Mouse (Mus musculus) hindbrain, postnatal 0 days (tissue): ENCODE measurements at regions not wholly inside any gene's neighbourhood (a gene's known extent, or its start where the extent isn't known, plus 50 kb on each side); places are given as distances from the start of the nearest gene placed in this dataset.
"Not testable (repeated sequence)": the region's sequence is repeated elsewhere in the genome, so short reads cannot be mapped to it uniquely, and the experiment has no call there.

Source experiments
- ATAC-seq: fragments of 200-750 bp; cut with Nextera tagmentation; 2 replicates; pipeline ENCODE4 v1.8.0; 2017; ENCODE audit warnings: mild to moderate bottlenecking, moderate TSS enrichment, moderate library complexity
- DNase-seq: peaks from one replicate; pipeline ENCODE4 v3.0.0-alpha.2; 2015; ENCODE audit warnings: low spot score
- H3K27ac ChIP-seq: fragments of 300-500 bp; sonication (generic); 2 replicates; pipeline ENCODE4 v1.5.1; 2014; ENCODE audit warnings: mild to moderate bottlenecking
- H3K27me3 ChIP-seq: fragments of 300-500 bp; sonication (generic); 2 replicates; pipeline ENCODE4 v1.6.1; 2014; ENCODE audit warnings: low read length, mixed read lengths; ENCODE audit not compliant: insufficient read depth
- H3K36me3 ChIP-seq: fragments of 300-500 bp; sonication (generic); 2 replicates; pipeline ENCODE4 v1.6.1; 2014; ENCODE audit warnings: low read length, mixed read lengths; ENCODE audit not compliant: insufficient read depth
- H3K4me1 ChIP-seq: fragments of 300-500 bp; sonication (generic); 2 replicates; pipeline ENCODE4 v1.6.1; 2014; ENCODE audit warnings: antibody characterized with exemption, low read length, mixed read lengths; ENCODE audit not compliant: insufficient read depth
- H3K4me2 ChIP-seq: fragments of 300-500 bp; sonication (generic); 2 replicates; pipeline ENCODE4 v1.6.1; 2014; ENCODE audit warnings: low read depth, mild to moderate bottlenecking, low read length, moderate library complexity, mixed read lengths
- H3K4me3 ChIP-seq: fragments of 300-500 bp; sonication (generic); 2 replicates; pipeline ENCODE4 v1.5.1; 2014; ENCODE audit warnings: low read length
- H3K9ac ChIP-seq: fragments of 300-500 bp; sonication (generic); replicated peaks from 2 replicates; pipeline ENCODE4 v1.6.1; 2014; ENCODE audit warnings: mild to moderate bottlenecking, low read length, moderate library complexity, mixed read lengths
- H3K9me3 ChIP-seq: fragments of 300-500 bp; sonication (generic); 2 replicates; pipeline ENCODE4 v1.6.1; 2016; ENCODE audit warnings: low read length, mixed read lengths
- CTCF ChIP-seq: IDR thresholded peaks from 2 replicates; pipeline ENCODE4 v1.5.1; 2016; ENCODE audit warnings: antibody characterized with exemption, control low read depth, low read depth
- WGBS: fragments of 180-500 bp; shearing (Covaris S2); extraction: QIAGEN DNeasy Blood & Tissue Kit; methylation state at CpG from one replicate; pipeline ENCODE4 v1.1.7; 2014; 5-methylcytosine and 5-hydroxymethylcytosine counted together

GRCm38 (mm10) chr13:27945062-27945461 lies 71.0 kb upstream of the Prl4a1 start:
- peak; percentile 6 for DNase-seq
- ATAC-seq: no peak
- 65% methylated on average over 3 of the region's 3 CpGs for WGBS
- TF ChIP-seq CTCF: peak; percentile 61
- Histone ChIP-seq H3K27ac (no peak overlapping the region), H3K36me3 (no peaks in the 10 kb centered on the region), H3K27me3 (no peaks in the 10 kb centered on the region), H3K9me3 (no peaks in the 10 kb centered on the region), H3K4me1 (no peaks in the 10 kb centered on the region), H3K9ac (no peak overlapping the region), H3K4me2 (no peak overlapping the region), H3K4me3 (no peak overlapping the region)

GRCm38 (mm10) chr13:27960421-27960820 lies 55.6 kb upstream of the Prl4a1 start:
- H3K27ac ChIP-seq, H3K4me3 ChIP-seq, H3K27me3 ChIP-seq, H3K4me2 ChIP-seq, H3K4me1 ChIP-seq, H3K9ac ChIP-seq, H3K36me3 ChIP-seq, H3K9me3 ChIP-seq, ATAC-seq, DNase-seq: not testable (repeated sequence)
- WGBS: 75% methylated on average over 1 of the region's 1 CpGs

GRCm38 (mm10) chr13:27962381-27962780 lies 53.6 kb upstream of the Prl4a1 start:
- WGBS: 82% methylated on average over 2 of the region's 2 CpGs
- not testable (repeated sequence) for H3K9ac ChIP-seq, DNase-seq

GRCm38 (mm10) chr13:27966021-27966420 lies 50.0 kb upstream of the Prl4a1 start:
- H3K9ac ChIP-seq: not testable (repeated sequence)
- WGBS: 92% methylated on average over 2 of the region's 2 CpGs

More at GRCm38 (mm10) chr13:27962381-27962780, 53.6 kb upstream of the Prl4a1 start:
- not testable (repeated sequence) for H3K9me3 ChIP-seq, H3K4me1 ChIP-seq, ATAC-seq, H3K27me3 ChIP-seq, H3K27ac ChIP-seq, H3K4me3 ChIP-seq, H3K4me2 ChIP-seq, H3K36me3 ChIP-seq

More at GRCm38 (mm10) chr13:27966021-27966420, 50.0 kb upstream of the Prl4a1 start:
- not testable (repeated sequence) for H3K27me3 ChIP-seq, H3K9me3 ChIP-seq, H3K27ac ChIP-seq, H3K4me1 ChIP-seq, DNase-seq, ATAC-seq, H3K4me3 ChIP-seq, H3K36me3 ChIP-seq, H3K4me2 ChIP-seq
